Mouse (Mus musculus) kidney, postnatal 4 days (tissue): ENCODE data around the gene Ltbp2.

ENCODE experiments used
- DNase-seq, 2 experiments: peaks; one replicate each; pipeline ENCODE4 v3.0.0; 2021; ENCODE audit warnings: mixed read lengths in 2 of 2

Gene Ltbp2

DNA sequence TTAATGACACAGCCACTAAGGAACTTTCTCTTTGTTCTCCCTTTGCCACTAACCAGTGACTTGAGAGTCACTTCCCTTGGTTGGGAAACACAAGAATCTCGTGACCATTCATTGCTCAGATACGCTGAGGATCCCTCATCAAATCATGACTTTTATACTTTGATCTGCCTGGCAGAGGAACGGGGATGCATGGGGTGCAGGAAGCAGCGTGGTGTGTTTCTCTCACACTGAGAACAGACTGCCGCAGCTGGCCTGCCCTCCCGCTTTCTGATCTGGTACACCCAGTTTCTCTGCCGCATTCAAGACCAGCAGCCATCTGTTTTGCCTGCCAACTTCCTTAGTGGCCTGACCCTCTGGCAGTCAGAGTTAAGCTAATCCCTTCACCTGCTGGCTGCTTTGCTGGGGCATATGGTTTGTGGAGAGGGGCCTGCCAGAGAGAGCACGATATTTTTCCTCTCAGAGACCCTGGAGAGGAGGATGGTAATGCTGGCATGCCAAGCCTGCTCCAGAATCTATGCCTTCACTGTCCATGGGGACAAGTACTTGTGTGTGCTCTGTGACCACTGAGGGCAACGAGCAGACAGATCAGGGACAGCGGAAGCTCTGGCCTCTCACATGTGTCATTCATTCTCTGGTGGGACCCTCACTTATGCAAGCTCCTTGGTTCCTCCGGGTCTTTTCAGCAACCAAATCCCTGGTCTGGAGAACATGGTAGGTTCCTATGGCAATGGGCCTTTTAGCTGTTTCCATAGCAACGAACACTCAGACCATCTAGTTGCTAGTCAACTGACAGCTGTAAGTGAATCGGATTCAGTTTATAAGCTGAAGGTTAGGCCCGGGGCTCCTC is 124.0 kb downstream of the Ltbp2 start:
- no peak for DNase-seq

GRCm38 (mm10) chr12:84750661-84751060 is 125.7 kb downstream of the Ltbp2 start:
- peak; percentile 44 to 60 for DNase-seq

- no peak for DNase-seq
These were observed 128.2 kb downstream of the Ltbp2 start for GRCm38 (mm10) chr12:84748134-84748533.

DNA sequence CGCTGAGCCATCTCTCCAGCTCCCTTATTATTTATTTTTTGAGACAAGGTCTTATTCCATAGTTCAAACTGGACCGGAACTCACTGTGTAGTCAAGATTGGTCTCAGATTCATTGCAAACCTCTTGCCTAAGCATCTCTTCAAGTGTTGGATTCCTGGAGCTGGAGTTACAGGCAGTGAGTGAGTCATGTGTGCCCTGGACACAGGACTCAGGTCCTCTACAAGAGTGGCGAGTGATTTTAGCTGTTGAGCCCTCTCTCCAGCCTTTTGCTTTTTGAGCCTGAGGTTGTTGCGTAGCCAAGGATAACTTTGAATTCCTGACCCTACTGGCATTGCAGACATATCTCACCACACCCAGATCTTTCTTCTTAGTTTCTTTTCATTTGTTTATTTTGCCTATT is 130.6 kb downstream of the Ltbp2 start:
- DNase-seq: no peak

- DNase-seq: no peak
These were observed 132.8 kb downstream of the Ltbp2 start for GRCm38 (mm10) chr12:84743496-84743895.

DNA sequence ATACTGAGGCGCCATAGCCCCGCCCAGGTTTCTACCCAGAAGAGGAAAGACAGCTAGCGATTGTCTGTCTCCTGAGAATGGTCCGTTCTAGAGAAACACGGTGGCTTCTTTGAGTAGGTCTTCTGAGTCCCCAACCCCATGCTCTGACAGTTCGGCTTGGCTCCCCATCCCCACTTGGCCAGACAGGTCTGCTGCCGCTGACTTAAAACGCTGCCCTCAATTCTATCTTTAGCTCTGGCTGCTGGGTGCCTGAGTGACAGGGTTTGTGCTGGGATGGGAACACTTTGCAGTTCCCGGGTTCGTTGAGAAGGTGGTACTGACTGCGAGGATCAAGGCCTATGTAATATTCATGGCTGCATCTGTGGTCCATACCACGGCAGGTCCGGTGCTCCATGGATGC is 143.0 kb downstream of the Ltbp2 start:
- DNase-seq: no peak
